Mouse (Mus musculus): ENCODE data around the gene Rnf123. TPM values are rescaled to one million over a fixed set of nuclear protein-coding genes. Genes with fewer than 3 reads are reported as not detected.
A peak's percentile ranks its signal among the peaks of the same experiment; 100 is the strongest.

Gene Rnf123
- 27.5 and 32.7 TPM in 2 replicates for polyA plus RNA-seq (2015; fragmentation: Nextera tagmentation; extraction: Ambion mirVana)

GRCm38 (mm10) chr9:108082988-108083431, at the start of gene Rnf123:
Gene Rnf123, minus strand, starts transcription at chr9:108083346.
- no peak for ATAC-seq (ENCODE audit: insufficient read depth, low FRiP score, low read depth)
- Histone ChIP-seq H3K9me3 (no peaks in the 10 kb centered on the region), H3K27ac (0 out of 2 replicates have a peak within 1 kb of the TSS, but pooled peaks have one; percentile 6), H3K4me2 (peak within 1 kb of the TSS; percentile 48), H3K4me3 (replicated peaks) (peak within 1 kb of the TSS; percentile 18; the same call in 1 of the 2 replicates), H3K9ac (0 out of 2 replicates have a peak within 1 kb of the TSS, but pooled peaks have one; percentile 16), H3K4me1 (peaks cover 23% of the 10 kb centered on the region), H3K27me3 (replicated peaks) (peaks cover 19% of the 10 kb centered on the region), H3K36me3 (peaks cover 31% of the 10 kb centered on the region)
- WGBS: 34% methylated on average over 12 of the region's 12 CpGs

- no peak for ATAC-seq (ENCODE audit: insufficient read depth, low FRiP score, low read depth)
- Histone ChIP-seq H3K27me3 (replicated peaks) (no peaks in the 10 kb centered on the region), H3K9ac (no peak overlapping the region), H3K9me3 (no peaks in the 10 kb centered on the region), H3K36me3 (no peaks in the 10 kb centered on the region), H3K4me3 (replicated peaks) (no peak overlapping the region), H3K27ac (no peak overlapping the region), H3K4me2 (no peak overlapping the region), H3K4me1 (0 out of 2 replicates have a peak, but pooled peaks cover 2% of the 10 kb centered on the region)
- 89% methylated on average over 3 of the region's 3 CpGs for WGBS
Observed at GRCm38 (mm10) chr9:108132373-108132772, 49.2 kb upstream of the Rnf123 start.

DNA sequence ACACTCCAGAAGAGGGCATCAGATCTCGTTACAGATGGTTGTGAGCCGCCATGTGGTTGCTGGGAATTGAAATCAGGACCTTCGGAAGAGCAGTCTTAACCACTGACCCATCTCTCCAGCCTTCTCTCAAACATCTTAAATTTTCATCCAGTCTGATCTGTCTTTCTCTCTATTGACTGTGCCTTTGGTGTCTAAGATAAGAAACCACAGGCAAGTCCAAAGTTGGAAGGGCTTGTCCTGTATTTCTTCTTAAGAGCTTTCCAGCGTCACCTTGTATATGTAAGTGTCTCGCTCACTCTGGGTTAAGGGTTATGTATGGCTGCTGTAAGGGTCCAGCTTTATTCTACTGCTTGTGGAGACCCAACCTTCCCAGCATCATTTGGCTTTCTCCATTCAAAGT, 48.4 kb upstream of the Rnf123 start:
- H3K4me3 ChIP-seq (replicated peaks): no peak overlapping the region
- WGBS: 79% methylated on average over 5 of the region's 5 CpGs
- no peak overlapping the region for H3K9ac ChIP-seq
- H3K27ac ChIP-seq: no peak overlapping the region
- H3K4me2 ChIP-seq: no peak overlapping the region
- H3K4me1 ChIP-seq: no peaks in the 10 kb centered on the region
- H3K36me3 ChIP-seq: no peaks in the 10 kb centered on the region
- ATAC-seq (ENCODE audit: insufficient read depth, low FRiP score, low read depth): no peak
- H3K27me3 ChIP-seq (replicated peaks): no peaks in the 10 kb centered on the region
- H3K9me3 ChIP-seq: no peaks in the 10 kb centered on the region

- Histone ChIP-seq H3K36me3 (no peaks in the 10 kb centered on the region), H3K9me3 (no peaks in the 10 kb centered on the region), H3K27me3 (replicated peaks) (no peaks in the 10 kb centered on the region), H3K4me3 (replicated peaks) (no peak overlapping the region), H3K4me2 (no peak overlapping the region), H3K9ac (no peak overlapping the region), H3K4me1 (no peaks in the 10 kb centered on the region), H3K27ac (no peak overlapping the region)
- WGBS: 73% methylated on average over 13 of the region's 13 CpGs
- ATAC-seq (ENCODE audit: insufficient read depth, low FRiP score, low read depth): no peak
Observed at GRCm38 (mm10) chr9:108129042-108129948, 46.1 kb upstream of the Rnf123 start.

DNA sequence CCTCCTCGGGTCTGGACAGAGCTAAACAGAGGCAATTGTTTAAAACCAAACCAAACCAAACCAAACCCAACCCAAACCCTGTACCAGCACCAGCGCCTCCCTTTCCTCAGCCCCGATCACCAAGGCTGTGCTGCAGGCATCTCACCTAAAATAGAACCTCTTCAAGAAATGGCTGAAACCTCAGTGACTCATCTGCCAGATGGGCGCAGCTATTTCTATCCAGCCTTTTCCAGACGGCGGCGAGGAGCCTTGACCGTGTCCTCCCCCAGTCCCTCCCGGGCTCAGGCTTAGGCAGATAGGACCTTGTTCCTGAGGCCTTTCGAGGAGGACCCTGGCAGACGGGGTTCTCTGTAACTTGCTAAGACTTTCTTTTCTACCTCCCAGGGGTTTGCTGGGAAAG, 45.1 kb upstream of the Rnf123 start:
- no peak for ATAC-seq (ENCODE audit: insufficient read depth, low FRiP score, low read depth)
- WGBS: 79% methylated on average over 11 of the region's 11 CpGs
- H3K36me3 ChIP-seq: no peaks in the 10 kb centered on the region

DNA sequence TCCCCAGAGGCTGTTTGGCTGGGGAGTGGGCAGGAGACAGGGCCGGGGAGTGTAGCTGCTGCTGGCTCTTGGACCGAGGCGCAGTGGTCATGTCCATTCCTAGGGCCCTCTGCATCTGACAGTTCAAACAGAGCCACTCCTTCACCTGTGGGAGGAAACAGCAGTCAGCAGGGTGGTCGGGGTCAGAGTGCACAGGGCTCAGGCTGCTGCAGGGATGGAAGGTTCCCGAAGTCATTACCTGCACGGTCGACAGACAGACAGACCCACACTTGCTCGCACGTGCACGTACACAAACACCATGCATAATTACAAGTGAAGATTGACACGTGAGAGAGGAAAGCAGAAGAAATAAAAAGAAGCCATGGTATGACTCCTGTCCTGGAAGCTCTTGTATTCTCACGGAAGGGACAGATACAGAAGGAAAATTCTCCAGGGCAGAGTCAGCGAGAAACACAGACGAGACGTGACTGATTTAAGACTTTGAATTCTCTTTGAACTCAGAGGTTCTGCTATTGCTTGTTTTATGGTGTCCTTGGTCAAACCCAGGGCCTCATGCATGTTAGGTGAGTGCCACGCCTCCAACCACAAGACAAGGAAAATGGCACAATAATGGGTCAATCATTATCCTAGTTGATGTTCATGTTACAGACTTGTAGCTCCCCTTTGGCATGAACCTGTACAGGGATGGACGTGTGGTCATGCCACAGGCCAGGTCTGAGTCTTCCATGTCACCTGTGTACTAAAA, 43.5 kb upstream of the Rnf123 start:
- 66% methylated on average over 17 of the region's 17 CpGs for WGBS

More for the DNA sequence above, 45.1 kb upstream of the Rnf123 start:
- H3K4me1 ChIP-seq: no peaks in the 10 kb centered on the region
- no peak overlapping the region for H3K27ac ChIP-seq
- no peaks in the 10 kb centered on the region for H3K9me3 ChIP-seq
- H3K27me3 ChIP-seq (replicated peaks): no peaks in the 10 kb centered on the region
- H3K4me3 ChIP-seq (replicated peaks): no peak overlapping the region
- H3K9ac ChIP-seq: no peak overlapping the region
- no peak overlapping the region for H3K4me2 ChIP-seq

DNA sequence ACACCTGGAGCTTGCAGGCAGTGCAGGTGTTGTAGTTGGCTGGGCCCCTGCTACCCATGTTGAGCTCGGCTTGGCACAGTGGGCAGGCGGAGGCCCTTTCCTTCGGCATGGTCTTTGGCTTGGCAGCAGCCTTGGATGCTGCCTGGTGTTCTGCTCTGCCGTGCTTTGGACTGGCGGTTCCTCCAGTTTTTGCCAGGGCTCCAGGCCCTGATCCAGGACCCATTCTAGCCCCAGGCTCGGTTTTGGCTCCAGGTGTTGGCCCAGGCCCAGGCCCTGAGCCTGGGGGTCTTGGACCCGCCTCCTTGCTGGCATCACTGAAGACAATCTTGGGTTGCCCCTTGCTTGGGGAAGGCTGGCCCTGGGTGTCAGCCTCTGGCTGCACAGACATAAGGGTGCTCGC, 42.6 kb upstream of the Rnf123 start:
- no peak overlapping the region for H3K27ac ChIP-seq
- no peak overlapping the region for H3K4me3 ChIP-seq (replicated peaks)
- H3K27me3 ChIP-seq (replicated peaks): no peaks in the 10 kb centered on the region
- no peak for ATAC-seq (ENCODE audit: insufficient read depth, low FRiP score, low read depth)
- no peaks in the 10 kb centered on the region for H3K36me3 ChIP-seq
- no peak overlapping the region for H3K4me2 ChIP-seq
- no peaks in the 10 kb centered on the region for H3K9me3 ChIP-seq
- no peak overlapping the region for H3K9ac ChIP-seq
- H3K4me1 ChIP-seq: no peaks in the 10 kb centered on the region
- WGBS: 85% methylated on average over 8 of the region's 8 CpGs

More for the DNA sequence above, 43.5 kb upstream of the Rnf123 start:
- Histone ChIP-seq H3K27me3 (replicated peaks) (no peaks in the 10 kb centered on the region), H3K4me2 (no peak overlapping the region), H3K27ac (no peak overlapping the region), H3K36me3 (no peaks in the 10 kb centered on the region), H3K4me1 (no peaks in the 10 kb centered on the region), H3K4me3 (replicated peaks) (no peak overlapping the region), H3K9me3 (no peaks in the 10 kb centered on the region), H3K9ac (no peak overlapping the region)
- ATAC-seq (ENCODE audit: insufficient read depth, low FRiP score, low read depth): no peak

- H3K27me3 ChIP-seq (replicated peaks): no peaks in the 10 kb centered on the region
- no peak overlapping the region for H3K4me3 ChIP-seq (replicated peaks)
- H3K27ac ChIP-seq: no peak overlapping the region
- ATAC-seq (ENCODE audit: insufficient read depth, low FRiP score, low read depth): no peak
- 75% methylated on average over 4 of the region's 4 CpGs for WGBS
- H3K9ac ChIP-seq: no peak overlapping the region
- H3K9me3 ChIP-seq: no peaks in the 10 kb centered on the region
- no peak overlapping the region for H3K4me2 ChIP-seq
- peaks cover 11% of the 10 kb centered on the region for H3K4me1 ChIP-seq
- no peaks in the 10 kb centered on the region for H3K36me3 ChIP-seq
Observed at GRCm38 (mm10) chr9:108123916-108124315, 40.8 kb upstream of the Rnf123 start.

DNA sequence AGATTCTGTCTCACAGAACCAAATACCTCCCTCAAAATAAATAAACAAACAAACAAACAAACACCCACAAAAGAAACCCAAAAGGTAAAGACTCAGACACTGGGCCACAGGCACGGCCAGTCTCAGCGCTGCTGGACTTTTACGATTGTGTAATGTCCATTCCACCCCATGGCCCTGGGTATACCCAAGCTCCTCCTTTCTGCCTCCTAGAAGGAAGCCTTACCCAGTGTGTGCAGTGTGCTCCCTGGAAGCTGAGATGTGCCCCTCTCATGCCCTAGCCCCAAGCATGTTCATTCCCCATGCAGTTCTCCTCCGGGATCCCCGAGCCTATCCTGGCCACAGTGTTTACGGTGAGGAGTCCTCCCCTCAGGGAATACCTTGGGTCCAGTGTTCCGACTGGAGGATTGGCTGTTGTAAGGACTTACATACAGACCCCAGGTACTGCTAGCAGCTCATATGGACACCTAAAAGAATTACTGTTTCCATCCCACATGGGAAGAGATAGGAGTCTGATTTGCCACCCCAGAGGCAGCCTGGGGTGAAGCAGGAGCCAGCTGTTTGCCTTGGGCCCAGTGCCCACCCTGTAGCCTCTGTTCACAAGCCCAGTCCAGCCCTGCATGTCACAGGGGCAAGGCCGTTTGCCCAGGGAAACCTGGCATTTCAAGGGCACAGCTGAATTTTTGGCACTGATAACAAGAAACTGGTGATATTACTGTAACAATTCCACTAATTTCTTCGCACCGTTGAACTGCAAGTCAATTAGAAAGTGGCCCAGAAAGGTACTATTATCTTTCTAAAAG, 38.2 kb upstream of the Rnf123 start:
- Histone ChIP-seq H3K4me2 (no peak overlapping the region), H3K36me3 (no peaks in the 10 kb centered on the region), H3K27me3 (replicated peaks) (no peaks in the 10 kb centered on the region), H3K4me1 (peaks cover 11% of the 10 kb centered on the region), H3K9ac (no peak overlapping the region), H3K9me3 (no peaks in the 10 kb centered on the region), H3K4me3 (replicated peaks) (no peak overlapping the region), H3K27ac (no peak overlapping the region)
- no peak for ATAC-seq (ENCODE audit: insufficient read depth, low FRiP score, low read depth)
- WGBS: 87% methylated on average over 10 of the region's 10 CpGs

- H3K4me2 ChIP-seq: no peak overlapping the region
- ATAC-seq (ENCODE audit: insufficient read depth, low FRiP score, low read depth): no peak
- H3K4me1 ChIP-seq: peaks cover 11% of the 10 kb centered on the region
- no peaks in the 10 kb centered on the region for H3K27me3 ChIP-seq (replicated peaks)
- H3K9ac ChIP-seq: no peak overlapping the region
- WGBS: 82% methylated on average over 8 of the region's 8 CpGs
- no peak overlapping the region for H3K4me3 ChIP-seq (replicated peaks)
- H3K9me3 ChIP-seq: no peaks in the 10 kb centered on the region
- H3K27ac ChIP-seq: no peak overlapping the region
- H3K36me3 ChIP-seq: no peaks in the 10 kb centered on the region
Observed at GRCm38 (mm10) chr9:108120671-108121070, 37.5 kb upstream of the Rnf123 start.

GRCm38 (mm10) chr9:108119891-108120411, 36.8 kb upstream of the Rnf123 start:
- H3K4me2 ChIP-seq: no peak overlapping the region
- no peak overlapping the region for H3K9ac ChIP-seq
- H3K4me1 ChIP-seq: peaks cover 11% of the 10 kb centered on the region
- no peaks in the 10 kb centered on the region for H3K9me3 ChIP-seq
- no peaks in the 10 kb centered on the region for H3K27me3 ChIP-seq (replicated peaks)
- peak; percentile 91 for ATAC-seq (ENCODE audit: insufficient read depth, low FRiP score, low read depth)
- WGBS: 20% methylated on average over 11 of the region's 11 CpGs
- H3K27ac ChIP-seq: peak overlapping the region; percentile 83
- H3K36me3 ChIP-seq: no peaks in the 10 kb centered on the region
- no peak overlapping the region for H3K4me3 ChIP-seq (replicated peaks)
